Mouse (Mus musculus) bone marrow macrophage, adult 2 months (primary cell): ENCODE data around the gene Fam177a.
"Not testable (repeated sequence)": the region's sequence is repeated elsewhere in the genome, so short reads cannot be mapped to it uniquely, and the experiment has no call there.

Experiments
- CTCF ChIP-seq: IDR thresholded peaks from 2 replicates; pipeline ENCODE4 v1.5.1; 2012; ENCODE audit warnings: low read depth, mild to moderate bottlenecking, low read length, moderate library complexity
- POLR2A ChIP-seq: IDR thresholded peaks from 2 replicates; pipeline ENCODE4 v1.6.1; 2012; ENCODE audit warnings: mild to moderate bottlenecking, low read depth, low read length, borderline replicate concordance

- TF ChIP-seq POLR2A, CTCF: not testable (repeated sequence)
Observed at GRCm38 (mm10) chr12:55154559-55155448, 30.5 kb downstream of the Fam177a start, which contains the start of gene Srp54b.
